Mouse (Mus musculus) ES-E14 (cell line): ENCODE measurements around the gene Clstn1.

Experiments
- CHD2 ChIP-seq: IDR thresholded peaks from 2 replicates; pipeline ENCODE4 v1.6.1; 2014; ENCODE audit warnings: mild to moderate bottlenecking, low read depth, low read length, inconsistent platforms
- ZC3H11A ChIP-seq: IDR thresholded peaks from 2 replicates; pipeline ENCODE4 v1.6.1; 2012; ENCODE audit warnings: low read depth, mild to moderate bottlenecking, inconsistent platforms, low read length, borderline replicate concordance
- ZNF384 ChIP-seq: IDR thresholded peaks from 2 replicates; pipeline ENCODE4 v1.6.1; 2012; ENCODE audit warnings: low read depth, low read length, inconsistent platforms

GRCm38 (mm10) chr4:149568622-149569021 is 17.6 kb upstream of the Clstn1 start:
- no peak for TF ChIP-seq CHD2
- TF ChIP-seq ZC3H11A = no peak
- no peak for TF ChIP-seq ZNF384
